Mouse (Mus musculus): ENCODE results near the gene Nell1. TPM values are rescaled to one million over a fixed set of nuclear protein-coding genes. Genes with fewer than 3 reads are reported as not detected.

Nell1 gene
- polyA plus RNA-seq, 1 experiment from 2014 or later = 0.14 TPM

- H3K27ac ChIP-seq (replicated peaks) = no peak overlapping the region
- no peak overlapping the region for H3K4me2 ChIP-seq
- ATAC-seq (ENCODE audit: insufficient read depth) = no peak
- 70% methylated on average over 7 of the region's 7 CpGs for WGBS (ENCODE audit: insufficient replicate concordance)
- H3K4me3 ChIP-seq (replicated peaks) = no peak overlapping the region
- H3K9me3 ChIP-seq (replicated peaks) = no peaks in the 10 kb centered on the region
- H3K4me1 ChIP-seq (replicated peaks) = no peaks in the 10 kb centered on the region
- no peak overlapping the region for H3K9ac ChIP-seq
- no peaks in the 10 kb centered on the region for H3K36me3 ChIP-seq (replicated peaks)
- no peaks in the 10 kb centered on the region for H3K27me3 ChIP-seq
These were observed 219.3 kb downstream of the Nell1 start for GRCm38 (mm10) chr7:50193955-50194354.

GRCm38 (mm10) chr7:50195080-50195611 lies 220.5 kb downstream of the Nell1 start:
- Histone ChIP-seq H3K9me3 (replicated peaks) (no peaks in the 10 kb centered on the region), H3K4me3 (replicated peaks) (no peak overlapping the region), H3K9ac (no peak overlapping the region), H3K4me2 (no peak overlapping the region), H3K36me3 (replicated peaks) (no peaks in the 10 kb centered on the region), H3K27me3 (no peaks in the 10 kb centered on the region), H3K4me1 (replicated peaks) (no peaks in the 10 kb centered on the region), H3K27ac (replicated peaks) (no peak overlapping the region)
- no peak for ATAC-seq (ENCODE audit: insufficient read depth)
- WGBS (ENCODE audit: insufficient replicate concordance) = 43% methylated on average over 3 of the region's 3 CpGs

GRCm38 (mm10) chr7:50205268-50205667 lies 230.6 kb downstream of the Nell1 start:
- Histone ChIP-seq H3K4me2 (no peak overlapping the region), H3K9me3 (replicated peaks) (no peaks in the 10 kb centered on the region), H3K9ac (no peak overlapping the region), H3K27ac (replicated peaks) (no peak overlapping the region), H3K27me3 (no peaks in the 10 kb centered on the region), H3K4me3 (replicated peaks) (no peak overlapping the region), H3K4me1 (replicated peaks) (no peaks in the 10 kb centered on the region), H3K36me3 (replicated peaks) (no peaks in the 10 kb centered on the region)
- 49% methylated on average over 2 of the region's 2 CpGs for WGBS (ENCODE audit: insufficient replicate concordance)
- no peak for ATAC-seq (ENCODE audit: insufficient read depth)

GRCm38 (mm10) chr7:50210678-50211251 lies 236.1 kb downstream of the Nell1 start:
- no peak for ATAC-seq (ENCODE audit: insufficient read depth)

GRCm38 (mm10) chr7:50221849-50222248 lies 247.2 kb downstream of the Nell1 start:
- H3K4me1 ChIP-seq (replicated peaks) = no peaks in the 10 kb centered on the region
- H3K4me3 ChIP-seq (replicated peaks) = no peak overlapping the region
- H3K27ac ChIP-seq (replicated peaks) = no peak overlapping the region
- no peaks in the 10 kb centered on the region for H3K36me3 ChIP-seq (replicated peaks)
- H3K4me2 ChIP-seq = no peak overlapping the region
- ATAC-seq (ENCODE audit: insufficient read depth) = no peak
- no peaks in the 10 kb centered on the region for H3K9me3 ChIP-seq (replicated peaks)
- H3K9ac ChIP-seq = no peak overlapping the region
- H3K27me3 ChIP-seq = no peaks in the 10 kb centered on the region

More at GRCm38 (mm10) chr7:50210678-50211251, 236.1 kb downstream of the Nell1 start:
- no peaks in the 10 kb centered on the region for H3K27me3 ChIP-seq
- no peak overlapping the region for H3K27ac ChIP-seq (replicated peaks)
- no peak overlapping the region for H3K4me2 ChIP-seq
- 43% methylated on average over 6 of the region's 6 CpGs for WGBS (ENCODE audit: insufficient replicate concordance)
- H3K9me3 ChIP-seq (replicated peaks) = no peaks in the 10 kb centered on the region
- no peaks in the 10 kb centered on the region for H3K4me1 ChIP-seq (replicated peaks)
- no peaks in the 10 kb centered on the region for H3K36me3 ChIP-seq (replicated peaks)
- H3K4me3 ChIP-seq (replicated peaks) = no peak overlapping the region
- no peak overlapping the region for H3K9ac ChIP-seq

- no peak for ATAC-seq (ENCODE audit: insufficient read depth)
- no peaks in the 10 kb centered on the region for H3K4me1 ChIP-seq (replicated peaks)
- 51% methylated on average over 2 of the region's 2 CpGs for WGBS (ENCODE audit: insufficient replicate concordance)
- no peak overlapping the region for H3K4me2 ChIP-seq
- no peaks in the 10 kb centered on the region for H3K36me3 ChIP-seq (replicated peaks)
- H3K27ac ChIP-seq (replicated peaks) = no peak overlapping the region
- H3K9me3 ChIP-seq (replicated peaks) = no peaks in the 10 kb centered on the region
- H3K9ac ChIP-seq = no peak overlapping the region
- no peaks in the 10 kb centered on the region for H3K27me3 ChIP-seq
- H3K4me3 ChIP-seq (replicated peaks) = no peak overlapping the region
These were observed 252.0 kb downstream of the Nell1 start for GRCm38 (mm10) chr7:50226621-50227020.

GRCm38 (mm10) chr7:50228273-50228672 lies 253.6 kb downstream of the Nell1 start:
- Histone ChIP-seq H3K9ac (no peak overlapping the region), H3K27ac (replicated peaks) (no peak overlapping the region), H3K4me1 (replicated peaks) (no peaks in the 10 kb centered on the region), H3K9me3 (replicated peaks) (no peaks in the 10 kb centered on the region), H3K36me3 (replicated peaks) (no peaks in the 10 kb centered on the region), H3K27me3 (no peaks in the 10 kb centered on the region), H3K4me3 (replicated peaks) (no peak overlapping the region), H3K4me2 (no peak overlapping the region)
- ATAC-seq (ENCODE audit: insufficient read depth) = no peak
- 38% methylated on average over 4 of the region's 4 CpGs for WGBS (ENCODE audit: insufficient replicate concordance)

GRCm38 (mm10) chr7:50241213-50241612 lies 266.5 kb downstream of the Nell1 start:
- H3K4me1 ChIP-seq (replicated peaks) = no peaks in the 10 kb centered on the region
- no peak overlapping the region for H3K4me3 ChIP-seq (replicated peaks)
- no peak overlapping the region for H3K4me2 ChIP-seq
- no peak for ATAC-seq (ENCODE audit: insufficient read depth)
- no peak overlapping the region for H3K27ac ChIP-seq (replicated peaks)
- H3K36me3 ChIP-seq (replicated peaks) = no peaks in the 10 kb centered on the region
- no peaks in the 10 kb centered on the region for H3K9me3 ChIP-seq (replicated peaks)
- H3K9ac ChIP-seq = no peak overlapping the region
- no peaks in the 10 kb centered on the region for H3K27me3 ChIP-seq
- WGBS (ENCODE audit: insufficient replicate concordance) = 61% methylated on average over 4 of the region's 4 CpGs

- Histone ChIP-seq H3K27me3 (no peaks in the 10 kb centered on the region), H3K9ac (no peak overlapping the region), H3K4me3 (replicated peaks) (no peak overlapping the region), H3K9me3 (replicated peaks) (no peaks in the 10 kb centered on the region), H3K4me1 (replicated peaks) (no peaks in the 10 kb centered on the region), H3K36me3 (replicated peaks) (no peaks in the 10 kb centered on the region), H3K4me2 (no peak overlapping the region), H3K27ac (replicated peaks) (no peak overlapping the region)
- WGBS (ENCODE audit: insufficient replicate concordance) = 55% methylated on average over 5 of the region's 5 CpGs
- ATAC-seq (ENCODE audit: insufficient read depth) = no peak
These were observed 267.1 kb downstream of the Nell1 start for GRCm38 (mm10) chr7:50241634-50242273.

GRCm38 (mm10) chr7:50253166-50253565 lies 278.5 kb downstream of the Nell1 start:
- H3K4me1 ChIP-seq (replicated peaks) = no peaks in the 10 kb centered on the region
- H3K27me3 ChIP-seq = no peaks in the 10 kb centered on the region
- no peak overlapping the region for H3K4me3 ChIP-seq (replicated peaks)
- H3K36me3 ChIP-seq (replicated peaks) = no peaks in the 10 kb centered on the region
- H3K9me3 ChIP-seq (replicated peaks) = no peaks in the 10 kb centered on the region
- 55% methylated on average over 3 of the region's 3 CpGs for WGBS (ENCODE audit: insufficient replicate concordance)
- no peak overlapping the region for H3K9ac ChIP-seq
- ATAC-seq (ENCODE audit: insufficient read depth) = no peak
- no peak overlapping the region for H3K4me2 ChIP-seq
- no peak overlapping the region for H3K27ac ChIP-seq (replicated peaks)

GRCm38 (mm10) chr7:50260016-50260415 lies 285.4 kb downstream of the Nell1 start:
- no peaks in the 10 kb centered on the region for H3K4me1 ChIP-seq (replicated peaks)
- no peak overlapping the region for H3K4me3 ChIP-seq (replicated peaks)
- H3K27ac ChIP-seq (replicated peaks) = no peak overlapping the region
- no peak overlapping the region for H3K4me2 ChIP-seq
- no peak overlapping the region for H3K9ac ChIP-seq
- H3K27me3 ChIP-seq = no peaks in the 10 kb centered on the region
- no peaks in the 10 kb centered on the region for H3K9me3 ChIP-seq (replicated peaks)
- ATAC-seq (ENCODE audit: insufficient read depth) = no peak
- WGBS (ENCODE audit: insufficient replicate concordance) = 58% methylated on average over 3 of the region's 3 CpGs
- no peaks in the 10 kb centered on the region for H3K36me3 ChIP-seq (replicated peaks)

GRCm38 (mm10) chr7:50295508-50295907 lies 320.8 kb downstream of the Nell1 start:
- no peaks in the 10 kb centered on the region for H3K27me3 ChIP-seq
- H3K27ac ChIP-seq (replicated peaks) = no peak overlapping the region
- H3K4me3 ChIP-seq (replicated peaks) = no peak overlapping the region
- no peak overlapping the region for H3K9ac ChIP-seq
- H3K4me1 ChIP-seq (replicated peaks) = no peaks in the 10 kb centered on the region
- H3K4me2 ChIP-seq = no peak overlapping the region
- 65% methylated on average over 3 of the region's 3 CpGs for WGBS (ENCODE audit: insufficient replicate concordance)
- ATAC-seq (ENCODE audit: insufficient read depth) = no peak
- H3K36me3 ChIP-seq (replicated peaks) = no peaks in the 10 kb centered on the region
- H3K9me3 ChIP-seq (replicated peaks) = 0 out of 2 replicates have a peak, but pooled peaks cover 3% of the 10 kb centered on the region

Data from liver, embryonic 15.5 days (tissue).